In genomic region chr12:24843395-24844072, GRCm38 (mm10) we compare ENCODE assay signal across 16 mouse cellular contexts. TPM values are rescaled to one million over a fixed set of nuclear protein-coding genes. Genes with fewer than 3 reads are reported as not detected.
A peak's percentile ranks its signal among the peaks of the same experiment; 100 is the strongest.
DNase-seq lines count a peak whose midpoint lies in the region; ATAC-seq and TF ChIP-seq lines count a peak whose summit lies in the region.
"Had no signal": no experiment of that assay in that cellular context is flagged by ENCODE, and none has a peak within 500 bp of the region (broad histone marks: within the 10 kb centered on the region; RNA-seq: fewer than 3 reads in every experiment).

No protein-coding gene starts in this region.

- 0 out of 2 replicates have a peak overlapping the region, but pooled peaks have one; percentile 11 for H3K27ac ChIP-seq in forebrain, embryonic 15.5 days (replicated peaks)
- no peak overlapping the region for H3K27ac ChIP-seq in forebrain, embryonic 12.5 days
- no peak overlapping the region for H3K27ac ChIP-seq in kidney, embryonic 15.5 days
- no peak overlapping the region for H3K27ac ChIP-seq in MEL (ENCODE audit: control insufficient read depth, low read depth, low read length)
- no peak overlapping the region for H3K27ac ChIP-seq in neural tube, embryonic 15.5 days (replicated peaks)
- H3K27ac ChIP-seq: liver, embryonic 13.5 days; neural tube, embryonic 12.5 days had no signal

- 80% methylated on average over 7 of the region's 7 CpGs for WGBS in forebrain, embryonic 15.5 days
- WGBS in forebrain, embryonic 12.5 days: 88% methylated on average over 7 of the region's 7 CpGs
- WGBS in kidney, embryonic 15.5 days: 18% methylated on average over 7 of the region's 7 CpGs
- 56% methylated on average over 7 of the region's 7 CpGs for WGBS in neural tube, embryonic 15.5 days

- no peak overlapping the region for H3K9ac ChIP-seq in forebrain, embryonic 15.5 days (replicated peaks)
- no peak overlapping the region for H3K9ac ChIP-seq in forebrain, embryonic 12.5 days
- no peak overlapping the region for H3K9ac ChIP-seq in kidney, embryonic 15.5 days
- H3K9ac ChIP-seq in MEL (ENCODE audit: control insufficient read depth, low read depth, low read length, poor library complexity, severe bottlenecking): no peak overlapping the region
- no peak overlapping the region for H3K9ac ChIP-seq in neural tube, embryonic 15.5 days (replicated peaks)
- H3K9ac ChIP-seq: liver, embryonic 13.5 days; neural tube, embryonic 12.5 days had no signal

- TF ChIP-seq POLR2A in MEL (IDR thresholded peaks at IDR 0.05; ENCODE audit: control insufficient read depth in 1 of 2, insufficient read depth in 1 of 2, low read depth in 1 of 2, low read length in 2 of 2, poor library complexity in 1 of 2): no peak

- H3K4me3 ChIP-seq in forebrain, embryonic 15.5 days: no peak overlapping the region
- no peak overlapping the region for H3K4me3 ChIP-seq in forebrain, embryonic 12.5 days (replicated peaks)
- H3K4me3 ChIP-seq in kidney, embryonic 15.5 days (replicated peaks): no peak overlapping the region
- no peak overlapping the region for H3K4me3 ChIP-seq in MEL (ENCODE audit: control insufficient read depth in 1 of 2, insufficient read depth in 1 of 2, low read depth in 2 of 2, low read length in 2 of 2)
- H3K4me3 ChIP-seq in neural tube, embryonic 15.5 days (replicated peaks): no peak overlapping the region
- H3K4me3 ChIP-seq: liver, embryonic 13.5 days; neural tube, embryonic 12.5 days had no signal

- no peak for TF ChIP-seq CTCF in MEL (IDR thresholded peaks at IDR 0.05 in 2 of 3, conservative IDR thresholded peaks at IDR 0.05 in 1 of 3; ENCODE audit: control insufficient read depth in 1 of 3, insufficient read depth in 1 of 3, low read depth in 2 of 3, low read length in 3 of 3, poor library complexity in 1 of 3, severe bottlenecking in 1 of 3)

- H3K9me3 ChIP-seq in forebrain, embryonic 15.5 days: no peaks in the 10 kb centered on the region
- H3K9me3 ChIP-seq in forebrain, embryonic 12.5 days: no peaks in the 10 kb centered on the region
- no peaks in the 10 kb centered on the region for H3K9me3 ChIP-seq in kidney, embryonic 15.5 days (replicated peaks)
- H3K9me3 ChIP-seq in MEL (replicated peaks; ENCODE audit: insufficient read depth, low read length): no peaks in the 10 kb centered on the region
- H3K9me3 ChIP-seq in neural tube, embryonic 15.5 days (replicated peaks): no peaks in the 10 kb centered on the region
- H3K9me3 ChIP-seq: liver, embryonic 13.5 days; neural tube, embryonic 12.5 days had no signal

- peaks cover 44% of the 10 kb centered on the region for H3K4me1 ChIP-seq in forebrain, embryonic 15.5 days
- H3K4me1 ChIP-seq in forebrain, embryonic 12.5 days: peaks cover 52% of the 10 kb centered on the region
- H3K4me1 ChIP-seq in kidney, embryonic 15.5 days: peaks cover 43% of the 10 kb centered on the region
- H3K4me1 ChIP-seq in MEL (ENCODE audit: control insufficient read depth in 1 of 2, insufficient read depth in 2 of 2, low read length in 2 of 2): no peaks in the 10 kb centered on the region
- H3K4me1 ChIP-seq in neural tube, embryonic 15.5 days: peaks cover 45% of the 10 kb centered on the region

- TF ChIP-seq EP300 in MEL (IDR thresholded peaks at IDR 0.05; ENCODE audit: low read depth in 1 of 2, low read length in 2 of 2): no peak

- H3K4me2 ChIP-seq in forebrain, embryonic 15.5 days (replicated peaks): no peak overlapping the region
- no peak overlapping the region for H3K4me2 ChIP-seq in forebrain, embryonic 12.5 days
- H3K4me2 ChIP-seq in kidney, embryonic 15.5 days: peak overlapping the region; percentile 12
- H3K4me2 ChIP-seq in neural tube, embryonic 15.5 days: no peak overlapping the region
- H3K4me2 ChIP-seq: liver, embryonic 13.5 days; neural tube, embryonic 12.5 days had no signal

- no peak; the same call in 1 of the 2 replicates for ATAC-seq in forebrain, embryonic 15.5 days (replicated peaks)
- ATAC-seq in forebrain, embryonic 12.5 days (ENCODE audit: low FRiP score): no peak
- ATAC-seq in kidney, embryonic 15.5 days (replicated peaks; ENCODE audit: low FRiP score): peak; percentile 63; the same call in 1 of the 2 replicates
- peak; percentile 20; the same call in 1 of the 2 replicates for ATAC-seq in neural tube, embryonic 15.5 days (ENCODE audit: low FRiP score)

- no peaks in the 10 kb centered on the region for H3K36me3 ChIP-seq in forebrain, embryonic 15.5 days
- no peaks in the 10 kb centered on the region for H3K36me3 ChIP-seq in forebrain, embryonic 12.5 days (replicated peaks)
- H3K36me3 ChIP-seq in kidney, embryonic 15.5 days: no peaks in the 10 kb centered on the region
- no peaks in the 10 kb centered on the region for H3K36me3 ChIP-seq in MEL (ENCODE audit: control insufficient read depth in 1 of 2, insufficient read depth in 2 of 2, low read length in 2 of 2)
- H3K36me3 ChIP-seq in neural tube, embryonic 15.5 days: no peaks in the 10 kb centered on the region
- H3K36me3 ChIP-seq: liver, embryonic 13.5 days; neural tube, embryonic 12.5 days had no signal

- no peaks in the 10 kb centered on the region for H3K27me3 ChIP-seq in forebrain, embryonic 15.5 days
- no peaks in the 10 kb centered on the region for H3K27me3 ChIP-seq in forebrain, embryonic 12.5 days
- no peaks in the 10 kb centered on the region for H3K27me3 ChIP-seq in kidney, embryonic 15.5 days
- H3K27me3 ChIP-seq in MEL (ENCODE audit: control insufficient read depth in 1 of 2, insufficient read depth in 2 of 2, low read length in 2 of 2): no peaks in the 10 kb centered on the region
- H3K27me3 ChIP-seq in neural tube, embryonic 15.5 days (replicated peaks): no peaks in the 10 kb centered on the region
- H3K27me3 ChIP-seq: liver, embryonic 13.5 days; neural tube, embryonic 12.5 days had no signal

- DNase-seq in kidney, postnatal 36 days: no peak
- DNase-seq in MEL (ENCODE audit: low read depth, low spot score): no peak
- no peak for DNase-seq in frontal cortex, adult 2 months (ENCODE audit: extremely low spot score in 1 of 2, low spot score in 1 of 2)
- DNase-seq in adrenal gland, postnatal 14 days: no peak
- DNase-seq: cerebellum, adult 9-11 months; kidney, adult 18-20 months; layer of hippocampus, adult 9-11 months; liver, embryonic 13.5 days; midbrain, embryonic 14.5 days; retina, postnatal 1 day; spleen, adult 18-20 months had no signal

- 0 out of 2 replicates have a peak, but pooled peaks cover 2% of the 10 kb centered on the region for H3K79me2 ChIP-seq in MEL (ENCODE audit: control insufficient read depth, insufficient read depth, low read length, poor library complexity)

- TF ChIP-seq RAD21 in MEL (IDR thresholded peaks at IDR 0.05; ENCODE audit: low read depth, low read length): no peak

TF ChIP-seq in MEL, 35 proteins besides CTCF, POLR2A, EP300 and RAD21:
- TF ChIP-seq MAZ (IDR thresholded peaks at IDR 0.05; ENCODE audit: low read depth, low read length) (no peak), RCOR1 (IDR thresholded peaks at IDR 0.05; ENCODE audit: low read depth, low read length) (0 out of 2 replicates have a peak, but pooled peaks have one; percentile 10)

RNA-seq across cellular contexts. Expression of gene Mboat2, which starts 12.9 kb away (rescaled TPM):
- polyA plus RNA-seq in forebrain, embryonic 15.5 days (2015; fragmentation: Nextera tagmentation; extraction: Ambion mirVana): 70.7 and 72.5 TPM in 2 replicates
- 58.4 and 60.0 TPM in 2 replicates for polyA plus RNA-seq in forebrain, embryonic 12.5 days (2016; fragmentation: Nextera tagmentation; extraction: Ambion mirVana)
- 41.1 and 42.2 TPM in 2 replicates for polyA plus RNA-seq in kidney, embryonic 15.5 days (2015; fragmentation: Nextera tagmentation; extraction: Ambion mirVana)
- total RNA-seq in MEL (2012; rRNA removed): 13.5 and 14.4 TPM in 2 replicates
- 10 to 100 TPM in 1 of 2 experiments, not detected in 1; 13.5 TPM for polyA plus RNA-seq in MEL (2012; ENCODE audit: insufficient read depth in 1 of 2, insufficient read length in 2 of 2, low read depth in 1 of 2, low replicate concordance in 2 of 2, missing spikeins in 1 of 2)
- 58.8 and 61.9 TPM in 2 replicates for polyA plus RNA-seq in neural tube, embryonic 15.5 days (2015; fragmentation: Nextera tagmentation; extraction: Ambion mirVana)
- 33.3 and 33.8 TPM in 2 replicates for polyA plus RNA-seq in frontal cortex, adult 2 months (2012; rRNA removed)
- total RNA-seq in adrenal gland, postnatal 14 days (2021): 17.1 and 17.9 TPM in 2 replicates

Comparison
In these comparisons a context has a peak if more than half of its experiments do, and no peak if none do; other contexts are left out.
1. ATAC-seq: peak in kidney, embryonic 15.5 days (single experiment) and neural tube, embryonic 15.5 days (single experiment); none in forebrain, embryonic 15.5 days (single experiment) and forebrain, embryonic 12.5 days (single experiment).